ENCODE assay signal across 18 mouse cellular contexts in the genomic region with DNA sequence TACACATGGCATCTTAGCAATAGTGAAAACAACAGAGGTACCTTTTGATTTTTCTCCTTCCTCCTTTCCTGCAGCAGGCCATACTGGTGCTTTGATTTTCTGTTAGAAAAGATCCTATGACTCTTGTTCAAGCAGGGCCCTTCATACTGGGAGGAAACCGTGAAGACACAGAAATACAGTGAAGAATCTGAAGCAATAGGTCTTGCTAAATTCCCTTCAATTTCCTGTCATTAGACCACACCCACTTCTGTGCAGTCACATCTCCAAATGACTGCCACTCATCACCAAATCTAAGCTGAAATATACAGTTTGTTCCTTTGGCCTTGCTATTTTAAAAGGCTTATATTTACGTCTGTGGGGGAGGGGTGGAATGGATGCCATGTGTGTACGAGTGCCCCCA.
"Had no signal": no experiment of that assay in that cellular context is flagged by ENCODE, and none has a peak within 500 bp of the region (broad histone marks: within the 10 kb centered on the region; RNA-seq: fewer than 3 reads in every experiment).

No protein-coding gene starts in this region.

- ATAC-seq: midbrain, embryonic 15.5 days had no signal

- H3K4me3 ChIP-seq: layer of hippocampus, adult 2 months; liver, embryonic 13.5 days; midbrain, embryonic 12.5 days; midbrain, embryonic 15.5 days; myocyte; neural tube, embryonic 13.5 days; stomach, embryonic 15.5 days had no signal

- H3K9ac ChIP-seq: liver, embryonic 13.5 days; lung, embryonic 14.5 days; midbrain, embryonic 12.5 days; midbrain, embryonic 15.5 days; neural tube, embryonic 13.5 days; stomach, embryonic 15.5 days had no signal

- H3K27me3 ChIP-seq: liver, embryonic 13.5 days; midbrain, embryonic 12.5 days; midbrain, embryonic 15.5 days; neural tube, embryonic 13.5 days; stomach, embryonic 15.5 days had no signal

- H3K36me3 ChIP-seq: liver, embryonic 13.5 days; midbrain, embryonic 12.5 days; midbrain, embryonic 15.5 days; neural tube, embryonic 13.5 days; stomach, embryonic 15.5 days had no signal

- H3K9me3 ChIP-seq: liver, embryonic 13.5 days; midbrain, embryonic 12.5 days; midbrain, embryonic 15.5 days; neural tube, embryonic 13.5 days; stomach, embryonic 15.5 days had no signal

- DNase-seq: kidney, adult 2 months; kidney, postnatal 25 days; layer of hippocampus, adult 9-11 months; liver, embryonic 13.5 days; lung, embryonic 14.5 days; lung, postnatal 10 days; lung, postnatal 36 days; retina, postnatal 1 day; right cerebral cortex, postnatal 25 days; spleen, adult 18-20 months; thymus, postnatal 25 days had no signal

- H3K4me2 ChIP-seq: liver, embryonic 13.5 days; lung, embryonic 14.5 days; midbrain, embryonic 12.5 days; midbrain, embryonic 15.5 days; neural tube, embryonic 13.5 days; stomach, embryonic 15.5 days had no signal

- H3K4me1 ChIP-seq: liver, embryonic 13.5 days; midbrain, embryonic 12.5 days; midbrain, embryonic 15.5 days; neural tube, embryonic 13.5 days; stomach, embryonic 15.5 days had no signal

- H3K27ac ChIP-seq: kidney, postnatal 0 days; layer of hippocampus, adult 2 months; liver, embryonic 13.5 days; midbrain, embryonic 12.5 days; midbrain, embryonic 15.5 days; neural tube, embryonic 13.5 days; stomach, embryonic 15.5 days had no signal
